Mouse (Mus musculus) heart, embryonic 14.5 days (tissue): ENCODE results near the gene Slc30a9. TPM values are rescaled to one million over a fixed set of nuclear protein-coding genes. Genes with fewer than 3 reads are reported as not detected.

Experiments used
- ATAC-seq: fragments of 200-750 bp; cut with Nextera tagmentation; 2 replicates; pipeline ENCODE4 v1.8.0; 2017; ENCODE audit warnings: low read depth, moderate TSS enrichment; ENCODE audit not compliant: insufficient number of reproducible peaks, insufficient read depth, low FRiP score
- H3K27ac ChIP-seq, 2 experiments: fragments of 200-500 bp in 1 of 2; fragments of 300-500 bp in 1 of 2; sonication (generic) in 1 of 2; replicated peaks in 1 of 2; 2 replicates each; pipeline ENCODE4 v1.5.1; 2012 to 2014; ENCODE audit warnings: low read depth in 2 of 2, low read length in 2 of 2, control low read depth in 1 of 2, mild to moderate bottlenecking in 1 of 2, mixed read lengths in 1 of 2; ENCODE audit not compliant: control insufficient read depth in 1 of 2, insufficient read depth in 1 of 2
- H3K27me3 ChIP-seq: fragments of 300-500 bp; sonication (generic); 2 replicates; pipeline ENCODE4 v1.6.1; 2014; ENCODE audit warnings: mild to moderate bottlenecking, low read length, control low read depth; ENCODE audit not compliant: control insufficient read depth, insufficient read depth
- H3K36me3 ChIP-seq: fragments of 300-500 bp; sonication (generic); 2 replicates; pipeline ENCODE4 v1.6.1; 2014; ENCODE audit warnings: mild to moderate bottlenecking, control low read depth, low read length, mixed read lengths; ENCODE audit not compliant: control insufficient read depth, insufficient read depth
- H3K4me1 ChIP-seq, 2 experiments: fragments of 200-500 bp in 1 of 2; fragments of 300-500 bp in 1 of 2; sonication (generic) in 1 of 2; 2 replicates each; pipeline ENCODE4 v1.6.1; 2012 to 2014; ENCODE audit warnings: low read length in 2 of 2, control low read depth in 1 of 2, mixed read lengths in 1 of 2; ENCODE audit not compliant: control insufficient read depth in 2 of 2, insufficient read depth in 2 of 2
- H3K4me2 ChIP-seq: fragments of 300-500 bp; sonication (generic); 2 replicates; pipeline ENCODE4 v1.6.1; 2014; ENCODE audit warnings: mild to moderate bottlenecking, low read length
- H3K4me3 ChIP-seq, 2 experiments: fragments of 200-500 bp in 1 of 2; fragments of 300-500 bp in 1 of 2; sonication (generic) in 1 of 2; 2 replicates each; pipeline ENCODE4 v1.5.1; 2012 to 2014; ENCODE audit warnings: low read length in 2 of 2, mild to moderate bottlenecking in 2 of 2, control low read depth in 1 of 2, low read depth in 1 of 2, moderate library complexity in 1 of 2; ENCODE audit not compliant: control insufficient read depth in 1 of 2, insufficient read depth in 1 of 2
- H3K9ac ChIP-seq: fragments of 300-500 bp; sonication (generic); 2 replicates; pipeline ENCODE4 v1.6.1; 2014; ENCODE audit warnings: mild to moderate bottlenecking, low read length
- H3K9me3 ChIP-seq: fragments of 300-500 bp; sonication (generic); 2 replicates; pipeline ENCODE4 v1.6.1; 2016; ENCODE audit warnings: low read length, control low read depth; ENCODE audit not compliant: control insufficient read depth
- WGBS: fragments of 180-500 bp; shearing (Covaris S2); extraction: QIAGEN DNeasy Blood & Tissue Kit; methylation state at CpG from one replicate; pipeline ENCODE4 v1.1.7; 2014; 5-methylcytosine and 5-hydroxymethylcytosine counted together
- polyA plus RNA-seq: library from polyadenylated mRNA; unstranded; fragments of >200 nt; fragmentation: Nextera tagmentation; extraction: Ambion mirVana; gene quantifications from 2 replicates; pipeline ENCODE4 v1.2.1, GENCODE M21; 2014

Gene Slc30a9
- polyA plus RNA-seq, 1 experiment from 2014 or later, result 158 TPM

DNA sequence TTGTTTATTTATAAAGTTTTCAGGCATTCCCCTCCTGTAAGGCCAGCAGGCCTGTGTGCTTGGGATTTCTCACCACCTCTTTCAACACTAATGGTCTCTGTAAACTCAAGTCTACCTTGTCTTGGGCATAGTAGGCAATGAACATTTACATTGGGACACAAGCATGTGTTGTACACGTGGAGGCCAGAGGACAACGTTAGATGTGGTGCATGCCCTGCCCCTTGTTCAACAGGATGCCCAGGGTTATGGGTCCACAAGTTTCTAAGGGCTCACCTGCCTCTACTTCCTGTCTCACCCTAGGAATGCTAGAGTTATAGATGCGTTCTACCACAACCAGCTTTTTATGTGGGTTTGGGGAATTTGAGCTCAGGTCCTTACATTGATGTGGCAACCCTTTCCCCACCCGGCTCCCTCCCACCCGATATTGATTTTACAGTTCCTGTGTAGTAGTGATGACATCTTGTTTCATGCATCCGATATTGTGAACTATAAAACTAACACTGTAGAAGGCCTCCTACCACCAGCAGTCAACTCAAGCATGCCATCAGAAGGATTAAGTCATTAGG lies 6.8 kb upstream of the Slc30a9 start:
- H3K4me2 ChIP-seq, result no peak overlapping the region
- no peaks in the 10 kb centered on the region for H3K27me3 ChIP-seq
- WGBS, result 93% methylated on average over 6 of the region's 6 CpGs
- no peak for ATAC-seq
- H3K4me1 ChIP-seq, result no peaks in the 10 kb centered on the region
- no peak overlapping the region for H3K9ac ChIP-seq
- peaks cover 6% of the 10 kb centered on the region; the same call in 1 of the 2 replicates for H3K36me3 ChIP-seq
- no peaks in the 10 kb centered on the region for H3K9me3 ChIP-seq
- no peak overlapping the region for H3K27ac ChIP-seq
- H3K4me3 ChIP-seq, result no peak overlapping the region

DNA sequence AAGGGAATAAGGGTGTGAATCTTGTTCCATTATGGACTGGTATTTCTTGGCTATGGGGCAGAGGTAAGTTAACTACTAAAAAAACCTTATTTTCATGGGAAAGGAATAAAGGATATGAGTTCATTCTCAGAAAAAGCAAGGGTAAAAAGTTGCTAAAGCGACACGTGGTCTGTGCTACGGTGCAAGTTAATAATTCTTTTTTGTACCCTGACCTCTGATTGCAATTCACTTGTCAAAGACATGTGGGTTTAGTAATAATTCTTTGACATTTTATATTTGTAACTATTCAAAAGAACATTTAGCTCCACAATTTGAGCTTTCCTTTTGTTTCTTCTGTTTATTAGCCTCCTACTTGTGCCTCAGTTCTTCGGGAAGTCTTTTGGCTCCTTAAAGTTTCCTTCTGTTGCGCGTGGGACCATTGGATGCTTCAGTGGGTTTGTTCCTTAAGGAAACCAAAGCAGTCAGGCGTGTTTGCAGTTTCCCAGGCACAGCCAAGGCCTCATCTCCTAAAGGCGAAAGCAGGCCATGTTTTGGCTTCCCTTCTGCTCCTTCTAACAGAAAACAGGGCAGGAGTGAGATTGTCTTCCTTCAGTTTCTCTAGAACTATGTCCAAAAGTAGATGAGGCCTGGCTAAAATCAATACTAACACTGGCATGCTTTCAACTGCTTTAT lies 5.7 kb upstream of the Slc30a9 start:
- Histone ChIP-seq H3K4me2 (no peak overlapping the region), H3K4me1 (peaks cover 0 to 2% of the 10 kb centered on the region in 2 experiments; a peak in 1 of 4 replicates), H3K27ac (no peak overlapping the region), H3K9ac (no peak overlapping the region), H3K36me3 (peaks cover 3% of the 10 kb centered on the region; the same call in 1 of the 2 replicates), H3K4me3 (no peak overlapping the region), H3K27me3 (no peaks in the 10 kb centered on the region), H3K9me3 (no peaks in the 10 kb centered on the region)
- ATAC-seq, result no peak
- 96% methylated on average over 8 of the region's 8 CpGs for WGBS

DNA sequence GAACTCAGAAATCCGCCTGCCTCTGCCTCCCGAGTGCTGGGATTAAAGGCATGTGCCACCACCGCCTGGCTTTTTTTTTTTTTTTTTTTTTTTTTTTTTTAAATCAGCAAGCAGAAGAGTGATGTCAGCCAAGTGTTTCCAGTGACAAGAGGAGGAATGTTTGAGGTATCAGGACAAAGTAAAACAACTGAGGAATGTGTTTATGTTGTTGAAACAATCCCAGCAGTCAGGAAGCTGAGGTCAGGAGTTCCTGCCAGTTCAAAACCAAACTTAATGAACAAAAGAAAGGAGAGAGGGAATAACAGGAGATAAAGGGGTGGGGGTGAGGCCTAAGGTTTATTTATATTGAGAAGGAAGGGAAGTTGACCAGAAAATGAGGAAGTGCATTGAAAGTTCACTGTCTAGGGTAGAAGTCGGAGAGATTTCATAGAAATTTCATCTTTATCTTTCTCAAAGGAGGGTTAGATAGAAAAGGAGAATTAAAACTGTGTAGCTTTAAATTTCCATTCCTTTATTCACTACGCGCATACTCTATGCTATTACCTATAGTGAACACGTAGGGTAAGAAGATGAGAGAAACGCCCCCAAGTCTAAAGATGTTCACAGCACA lies 4.9 kb upstream of the Slc30a9 start:
- no peak overlapping the region for H3K4me3 ChIP-seq
- no peaks in the 10 kb centered on the region for H3K27me3 ChIP-seq
- no peak overlapping the region for H3K9ac ChIP-seq
- WGBS, result 74% methylated on average over 5 of the region's 8 CpGs
- no peak for ATAC-seq
- H3K4me2 ChIP-seq, result no peak overlapping the region
- H3K36me3 ChIP-seq, result no peaks in the 10 kb centered on the region
- H3K4me1 ChIP-seq, result peaks cover 0 to 4% of the 10 kb centered on the region in 2 experiments; a peak in 1 of 4 replicates
- no peak overlapping the region for H3K27ac ChIP-seq
- H3K9me3 ChIP-seq, result no peaks in the 10 kb centered on the region

DNA sequence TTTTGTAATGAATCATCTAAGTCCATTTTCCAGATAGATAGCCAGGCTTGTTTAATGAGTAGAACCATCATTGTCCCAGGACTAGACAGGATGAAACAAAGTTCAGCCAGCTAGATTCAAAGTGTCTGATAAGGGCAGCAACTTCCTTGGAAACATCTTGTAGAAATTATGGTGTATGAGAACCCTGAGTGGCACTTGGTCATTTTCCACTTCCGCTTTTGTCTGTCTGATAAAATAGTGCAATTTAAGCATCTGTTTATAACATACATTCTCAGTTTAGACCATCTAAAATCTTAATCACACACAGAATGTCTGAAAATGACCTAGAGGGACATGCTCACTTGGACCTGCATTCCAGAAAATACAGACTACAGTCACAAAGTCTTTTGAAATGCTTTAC lies 2.9 kb upstream of the Slc30a9 start:
- H3K36me3 ChIP-seq, result peaks cover 2% of the 10 kb centered on the region; the same call in 1 of the 2 replicates
- H3K4me1 ChIP-seq, result peaks cover 0 to 15% of the 10 kb centered on the region in 2 experiments; a peak in 2 of 4 replicates
- no peak for ATAC-seq
- no peaks in the 10 kb centered on the region for H3K27me3 ChIP-seq
- no peak overlapping the region for H3K4me3 ChIP-seq
- no peaks in the 10 kb centered on the region for H3K9me3 ChIP-seq
- H3K4me2 ChIP-seq, result no peak overlapping the region
- 85% methylated on average over 1 of the region's 1 CpGs for WGBS
- H3K27ac ChIP-seq, result no peak overlapping the region
- H3K9ac ChIP-seq, result no peak overlapping the region

DNA sequence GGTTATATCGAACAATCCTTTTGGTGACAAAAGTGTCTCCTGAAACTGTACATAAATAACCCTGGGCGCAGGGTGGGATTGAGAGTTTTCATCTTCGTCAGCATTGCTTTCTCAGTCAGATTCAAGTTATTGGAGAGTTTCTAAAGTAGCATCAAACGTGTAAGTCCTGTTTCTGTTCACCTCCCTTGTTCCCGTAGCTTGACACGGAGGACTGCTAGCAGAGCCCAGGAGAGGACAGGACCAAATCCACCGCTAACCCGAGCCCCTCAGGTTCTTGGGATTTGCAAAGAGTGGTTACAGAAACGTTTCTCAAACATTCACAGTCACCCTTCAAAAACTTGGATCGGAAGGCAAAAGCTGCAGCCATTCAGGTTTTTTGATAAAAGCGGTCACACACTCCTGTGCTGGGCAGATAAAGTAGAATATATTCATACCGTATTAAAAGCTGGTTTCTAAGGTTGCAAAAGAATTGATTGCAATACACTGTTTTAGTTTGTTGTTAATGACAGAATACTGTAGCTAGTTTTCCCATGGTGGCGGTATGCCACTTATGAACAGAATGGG lies 986 bp downstream of the Slc30a9 start:
- peaks cover 0 to 25% of the 10 kb centered on the region in 2 experiments; a peak in 2 of 4 replicates for H3K4me1 ChIP-seq
- H3K27ac ChIP-seq, result peak overlapping the region; percentile 54 to 89; a peak in 2 of 4 replicates
- peak overlapping the region; percentile 87 to 99 for H3K4me3 ChIP-seq
- H3K27me3 ChIP-seq, result no peaks in the 10 kb centered on the region
- no peaks in the 10 kb centered on the region for H3K9me3 ChIP-seq
- peaks cover 14% of the 10 kb centered on the region for H3K36me3 ChIP-seq
- H3K4me2 ChIP-seq, result peak overlapping the region; percentile 83
- 24% methylated on average over 13 of the region's 13 CpGs for WGBS
- ATAC-seq, result no peak
- peak overlapping the region; percentile 96 for H3K9ac ChIP-seq

DNA sequence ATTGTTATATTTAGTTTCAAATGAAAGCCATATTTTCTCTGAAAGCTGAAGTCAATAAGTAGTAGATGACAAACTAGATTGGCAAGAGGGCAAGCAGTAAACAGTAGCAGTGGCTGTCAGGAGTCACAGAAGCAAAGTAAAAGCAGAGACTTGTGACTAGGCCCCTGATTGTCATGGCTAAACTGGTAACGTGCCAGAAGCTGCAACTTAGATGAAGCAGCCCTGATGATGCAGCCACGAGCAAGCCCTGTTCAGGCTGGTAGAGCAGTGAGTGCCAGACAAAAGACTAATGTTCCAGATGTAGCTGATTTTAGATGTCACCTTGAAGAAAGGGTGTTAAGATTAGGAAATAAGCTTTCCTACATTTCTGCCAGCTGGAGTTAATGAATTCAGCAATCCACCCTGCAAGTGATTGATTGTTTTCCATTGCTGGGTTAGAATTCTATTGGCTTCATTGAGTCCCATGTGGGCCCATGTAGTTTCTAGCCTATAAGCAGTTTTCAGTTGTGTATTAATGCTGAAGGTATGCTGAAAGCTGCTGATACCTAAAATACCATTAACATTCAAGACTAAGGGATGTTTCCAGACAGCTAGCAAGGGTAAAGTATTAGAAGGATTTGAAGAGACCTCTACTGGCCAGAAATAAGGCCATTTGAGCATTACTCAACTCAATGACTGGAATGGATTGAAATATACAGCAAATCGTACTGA lies 5.2 kb downstream of the Slc30a9 start:
- Histone ChIP-seq H3K4me2 (no peak overlapping the region), H3K27ac (no peak overlapping the region), H3K9me3 (no peaks in the 10 kb centered on the region), H3K4me3 (no peak overlapping the region), H3K4me1 (peaks cover 0 to 21% of the 10 kb centered on the region in 2 experiments; a peak in 2 of 4 replicates), H3K36me3 (peaks cover 25% of the 10 kb centered on the region), H3K9ac (no peak overlapping the region), H3K27me3 (no peaks in the 10 kb centered on the region)
- no peak for ATAC-seq
- 59% methylated on average over 3 of the region's 3 CpGs for WGBS

DNA sequence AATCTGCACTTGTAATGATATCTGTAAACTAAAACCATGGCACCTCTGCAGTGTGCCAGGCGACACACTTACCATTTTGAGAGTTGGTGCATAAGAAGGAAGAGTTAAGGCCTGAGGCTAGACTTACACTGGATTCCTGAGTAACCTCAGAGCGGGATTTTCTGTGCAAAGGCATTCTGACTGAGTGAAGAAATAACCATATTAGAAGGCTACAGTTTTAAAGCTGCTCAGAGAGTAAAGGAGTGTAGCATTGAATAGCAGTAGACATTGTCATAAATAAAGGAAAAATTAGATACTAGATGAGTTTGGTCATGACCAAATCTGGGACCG lies 5.7 kb downstream of the Slc30a9 start:
- no peak overlapping the region for H3K4me2 ChIP-seq
- no peak overlapping the region for H3K27ac ChIP-seq
- no peak overlapping the region for H3K9ac ChIP-seq
- peaks cover 0 to 21% of the 10 kb centered on the region in 2 experiments; a peak in 2 of 4 replicates for H3K4me1 ChIP-seq
- peaks cover 29% of the 10 kb centered on the region for H3K36me3 ChIP-seq
- H3K27me3 ChIP-seq, result no peaks in the 10 kb centered on the region
- no peaks in the 10 kb centered on the region for H3K9me3 ChIP-seq
- 91% methylated on average over 3 of the region's 3 CpGs for whole genome bisulfite sequencing
- H3K4me3 ChIP-seq, result no peak overlapping the region
- ATAC-seq, result no peak
